8 mouse cellular contexts compared by ENCODE assay signal in the genomic region with DNA sequence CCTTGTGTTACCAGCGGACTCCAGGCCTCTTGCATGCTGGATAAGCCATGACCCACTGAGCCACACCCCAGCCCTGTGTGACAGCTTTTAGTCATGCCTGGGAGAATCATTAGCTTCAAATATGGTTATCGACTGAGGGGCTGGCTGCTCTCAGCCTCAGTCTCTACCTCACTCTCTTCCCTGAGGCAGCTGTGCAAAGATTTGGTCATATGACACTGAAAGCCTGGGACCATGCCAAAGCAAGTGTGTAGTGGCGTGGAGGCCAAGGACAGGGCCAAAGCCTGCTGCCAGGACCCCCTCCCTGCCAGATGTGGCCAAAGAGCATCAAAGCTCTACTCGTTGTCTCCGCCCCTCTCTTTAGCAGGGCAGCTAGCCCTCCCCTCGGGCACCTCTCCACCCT. TPM values are rescaled to one million over a fixed set of nuclear protein-coding genes. Genes with fewer than 3 reads are reported as not detected.
DNase-seq lines count a peak whose midpoint lies in the region; ATAC-seq and TF ChIP-seq lines count a peak whose summit lies in the region.

No protein-coding gene starts in this region.

- no peaks in the 10 kb centered on the region for H3K79me2 ChIP-seq in heart, adult 2 months (replicated peaks; ENCODE audit: control insufficient read depth, insufficient read depth, low read length)

- DNase-seq in liver = peak; percentile 24
- no peak for DNase-seq in liver, embryonic 11.5 days (ENCODE audit: low spot score)
- DNase-seq in heart, adult 2 months = peak; percentile 64 to 78
- DNase-seq in kidney, postnatal 14 days = peak; percentile 59
- DNase-seq in cerebellum, postnatal 36 days = no peak
- DNase-seq in B cell, adult 2 months = no peak
- DNase-seq in left cerebral cortex, postnatal 14 days (ENCODE audit: low spot score in 2 of 2) = no peak

- TF ChIP-seq EP300 in heart, adult 2 months (IDR thresholded peaks at IDR 0.05; ENCODE audit: insufficient read depth, low read depth, low read length) = 0 out of 2 replicates have a peak, but pooled peaks have one; percentile 42

- no peak for TF ChIP-seq POLR2A in heart, adult 2 months (IDR thresholded peaks at IDR 0.05; ENCODE audit: insufficient read depth, low read depth, low read length)

- no peak for TF ChIP-seq CTCF in heart, adult 2 months (IDR thresholded peaks at IDR 0.05)

- no peak overlapping the region for H3K4me2 ChIP-seq in liver, embryonic 11.5 days
- no peak overlapping the region for H3K4me2 ChIP-seq in stomach, embryonic 15.5 days

- no peak overlapping the region for H3K9ac ChIP-seq in liver, embryonic 11.5 days (ENCODE audit: low read depth, low read length)
- no peak overlapping the region for H3K9ac ChIP-seq in heart, adult 2 months (ENCODE audit: low read depth, low read length)
- H3K9ac ChIP-seq in stomach, embryonic 15.5 days = no peak overlapping the region

- H3K9me3 ChIP-seq in liver, embryonic 11.5 days (ENCODE audit: control insufficient read depth, low read length) = no peaks in the 10 kb centered on the region
- no peaks in the 10 kb centered on the region for H3K9me3 ChIP-seq in stomach, embryonic 15.5 days

- 69% methylated on average over 6 of the region's 6 CpGs for WGBS in liver, embryonic 11.5 days
- WGBS in heart, adult 2 months = 33% methylated on average over 6 of the region's 6 CpGs
- 47% methylated on average over 6 of the region's 6 CpGs for WGBS in stomach, embryonic 15.5 days

- no peaks in the 10 kb centered on the region for H3K4me1 ChIP-seq in liver, embryonic 11.5 days (replicated peaks; ENCODE audit: control insufficient read depth, insufficient read depth, low read length)
- peaks cover 3% of the 10 kb centered on the region for H3K4me1 ChIP-seq in heart, adult 2 months (ENCODE audit: control insufficient read depth, insufficient read depth, low read length)
- peaks cover 15% of the 10 kb centered on the region for H3K4me1 ChIP-seq in stomach, embryonic 15.5 days

- H3K4me3 ChIP-seq in liver, embryonic 11.5 days (ENCODE audit: low read depth, low read length) = no peak overlapping the region
- H3K4me3 ChIP-seq in heart, adult 2 months = no peak overlapping the region
- no peak overlapping the region for H3K4me3 ChIP-seq in stomach, embryonic 15.5 days (replicated peaks)

- no peaks in the 10 kb centered on the region for H3K27me3 ChIP-seq in liver, embryonic 11.5 days (replicated peaks; ENCODE audit: control insufficient read depth, insufficient read depth, low read length)
- H3K27me3 ChIP-seq in heart, adult 2 months (ENCODE audit: control insufficient read depth, insufficient read depth, low read length) = no peaks in the 10 kb centered on the region
- no peaks in the 10 kb centered on the region for H3K27me3 ChIP-seq in stomach, embryonic 15.5 days (replicated peaks)

- no peak for ATAC-seq in liver, embryonic 11.5 days (replicated peaks; ENCODE audit: low FRiP score)
- ATAC-seq in stomach, embryonic 15.5 days (ENCODE audit: insufficient read depth, low FRiP score, low read depth) = peak; percentile 54

- intact Hi-C loops in heart, adult 2 months (cut with DNase I) = no loop called here
- intact Hi-C loops in left cerebral cortex, postnatal 14 days (cut with DNase I) = no loop called here

- no peak overlapping the region for H3K27ac ChIP-seq in liver, embryonic 11.5 days (ENCODE audit: low read depth, low read length)
- H3K27ac ChIP-seq in heart, adult 2 months = no peak overlapping the region; the same call in 1 of the 2 replicates
- no peak overlapping the region for H3K27ac ChIP-seq in stomach, embryonic 15.5 days

- no peaks in the 10 kb centered on the region for H3K36me3 ChIP-seq in liver, embryonic 11.5 days (ENCODE audit: control insufficient read depth, insufficient read depth, low read length)
- H3K36me3 ChIP-seq in heart, adult 2 months (ENCODE audit: control insufficient read depth, insufficient read depth, low read length) = no peaks in the 10 kb centered on the region
- H3K36me3 ChIP-seq in stomach, embryonic 15.5 days = no peaks in the 10 kb centered on the region

RNA-seq across cellular contexts. Expression of a gene that starts 20.9 kb away (rescaled TPM):
- polyA plus RNA-seq in liver, embryonic 11.5 days (2014; fragmentation: Nextera tagmentation; extraction: Ambion mirVana) = 16.6 and 20.2 TPM in 2 replicates
- total RNA-seq in heart, adult 2 months (2021) = 100 to 1,000 TPM; 114 to 127 TPM
- polyA plus RNA-seq in heart, adult 2 months (2012; rRNA removed) = 52.1 and 69.0 TPM in 2 replicates
- polyA plus RNA-seq in stomach, embryonic 15.5 days (2015; fragmentation: Nextera tagmentation; extraction: Ambion mirVana) = 10.7 and 11.7 TPM in 2 replicates
- 100 to 1,000 TPM; 107 to 142 TPM for total RNA-seq in left cerebral cortex, postnatal 14 days (2021)

RNA-seq across cellular contexts. Expression of a gene that starts 31.7 kb away (rescaled TPM):
- polyA plus RNA-seq in liver, embryonic 11.5 days (2014; fragmentation: Nextera tagmentation; extraction: Ambion mirVana) = 6.0 and 6.3 TPM in 2 replicates
- total RNA-seq in heart, adult 2 months (2021) = 1 to 10 TPM; 6.0 TPM
- polyA plus RNA-seq in heart, adult 2 months (2012; rRNA removed) = 8.3 and 10.9 TPM in 2 replicates
- 13.6 and 14.0 TPM in 2 replicates for polyA plus RNA-seq in stomach, embryonic 15.5 days (2015; fragmentation: Nextera tagmentation; extraction: Ambion mirVana)
- total RNA-seq in left cerebral cortex, postnatal 14 days (2021) = 10 to 100 TPM; 14.8 to 15.0 TPM

RNA-seq across cellular contexts. Expression of a gene that starts 58.8 kb away (rescaled TPM):
- polyA plus RNA-seq in liver, embryonic 11.5 days (2014; fragmentation: Nextera tagmentation; extraction: Ambion mirVana) = 10.5 and 11.5 TPM in 2 replicates
- total RNA-seq in heart, adult 2 months (2021) = 100 to 1,000 TPM; 192 to 198 TPM
- polyA plus RNA-seq in heart, adult 2 months (2012; rRNA removed) = 71.6 and 81.9 TPM in 2 replicates
- 0.59 and 1.0 TPM in 2 replicates for polyA plus RNA-seq in stomach, embryonic 15.5 days (2015; fragmentation: Nextera tagmentation; extraction: Ambion mirVana)
- 1 to 10 TPM; 6.6 to 9.1 TPM for total RNA-seq in left cerebral cortex, postnatal 14 days (2021)

Comparison
In these comparisons a context has a peak if more than half of its experiments do, and no peak if none do; other contexts are left out.
1. DNase-seq: peak in liver (single experiment), heart, adult 2 months (2 of 2) and kidney, postnatal 14 days (single experiment); none in liver, embryonic 11.5 days (single experiment), cerebellum, postnatal 36 days (0 of 2), B cell, adult 2 months (0 of 2) and left cerebral cortex, postnatal 14 days (0 of 2).